Mouse (Mus musculus) small intestine, adult 2 months (tissue): ENCODE results near the gene Gm20403.

ENCODE experiments used
- CTCF ChIP-seq: fragments of 200-500 bp; IDR thresholded peaks from 2 replicates; pipeline ENCODE4 v1.5.1; 2012; ENCODE audit warnings: low read depth, mild to moderate bottlenecking, control low read depth, inconsistent platforms, low read length, moderate library complexity, mixed read lengths; ENCODE audit not compliant: insufficient replicate concordance, insufficient read length; ENCODE audit errors: extremely low read depth
- POLR2A ChIP-seq: fragments of 200-500 bp; IDR thresholded peaks from 2 replicates; pipeline ENCODE4 v1.6.1; 2012; ENCODE audit warnings: low read depth, mild to moderate bottlenecking, control low read depth, inconsistent platforms, low read length, moderate library complexity

- no peak for TF ChIP-seq POLR2A
- TF ChIP-seq CTCF: no peak
Observed at GRCm38 (mm10) chr12:55013031-55013430, 26.7 kb upstream of the Gm20403 start.
